Mouse (Mus musculus) stomach, embryonic 16.5 days (tissue): ENCODE results near the gene Retreg3. TPM values are rescaled to one million over a fixed set of nuclear protein-coding genes. Genes with fewer than 3 reads are reported as not detected.

Experiments used
- ATAC-seq: fragments of 200-750 bp; cut with Nextera tagmentation; 2 replicates; pipeline ENCODE4 v1.8.0; 2017; ENCODE audit warnings: moderate number of reproducible peaks, moderate TSS enrichment; ENCODE audit not compliant: insufficient read depth, low FRiP score
- H3K27ac ChIP-seq: fragments of 300-500 bp; sonication (generic); 2 replicates; pipeline ENCODE4 v1.5.1; 2014; ENCODE audit warnings: low read length
- H3K27me3 ChIP-seq: fragments of 300-500 bp; sonication (generic); 2 replicates; pipeline ENCODE4 v1.6.1; 2014; ENCODE audit warnings: low read length, control low read depth, mixed read lengths; ENCODE audit not compliant: control insufficient read depth, insufficient read depth
- H3K36me3 ChIP-seq: fragments of 300-500 bp; sonication (generic); 2 replicates; pipeline ENCODE4 v1.6.1; 2014; ENCODE audit warnings: low read length; ENCODE audit not compliant: control insufficient read depth, insufficient read depth
- H3K4me1 ChIP-seq: fragments of 300-500 bp; sonication (generic); 2 replicates; pipeline ENCODE4 v1.6.1; 2014; ENCODE audit warnings: low read length, control low read depth, mixed read lengths; ENCODE audit not compliant: control insufficient read depth, insufficient read depth
- H3K4me2 ChIP-seq: fragments of 300-500 bp; sonication (generic); 2 replicates; pipeline ENCODE4 v1.6.1; 2014; ENCODE audit warnings: low read depth, low read length, mixed read lengths
- H3K4me3 ChIP-seq: fragments of 300-500 bp; sonication (generic); replicated peaks from 2 replicates; pipeline ENCODE4 v1.5.1; 2014; ENCODE audit warnings: mild to moderate bottlenecking, low read length
- H3K9ac ChIP-seq: fragments of 300-500 bp; sonication (generic); 2 replicates; pipeline ENCODE4 v1.6.1; 2014; ENCODE audit warnings: low read length
- H3K9me3 ChIP-seq: fragments of 300-500 bp; sonication (generic); replicated peaks from 2 replicates; pipeline ENCODE4 v1.6.1; 2016; ENCODE audit warnings: low read length, control low read depth; ENCODE audit not compliant: control insufficient read depth
- WGBS: fragments of 180-500 bp; shearing (Covaris S2); extraction: QIAGEN DNeasy Blood & Tissue Kit; methylation state at CpG from one replicate; pipeline ENCODE4 v1.1.7; 2014; 5-methylcytosine and 5-hydroxymethylcytosine counted together
- polyA plus RNA-seq: library from polyadenylated mRNA; unstranded; fragments of >200 nt; fragmentation: Nextera tagmentation; extraction: Ambion mirVana; gene quantifications from 2 replicates; pipeline ENCODE4 v1.2.1, GENCODE M21; 2015

The Retreg3 gene
- polyA plus RNA-seq, 1 experiment from 2014 or later, result 18.7 TPM

GRCm38 (mm10) chr11:101154648-101155047 is 35.0 kb upstream of the Retreg3 start:
- Histone ChIP-seq H3K9ac (no peak overlapping the region), H3K27me3 (no peaks in the 10 kb centered on the region), H3K9me3 (no peaks in the 10 kb centered on the region), H3K27ac (no peak overlapping the region), H3K36me3 (no peaks in the 10 kb centered on the region), H3K4me1 (peaks cover 2% of the 10 kb centered on the region), H3K4me2 (no peak overlapping the region), H3K4me3 (no peak overlapping the region)
- ATAC-seq, result no peak

- peaks cover 17% of the 10 kb centered on the region for H3K4me1 ChIP-seq
These were observed 33.1 kb upstream of the Retreg3 start for GRCm38 (mm10) chr11:101152825-101153224.

GRCm38 (mm10) chr11:101151063-101151462 is 31.4 kb upstream of the Retreg3 start:
- peaks cover 17% of the 10 kb centered on the region for H3K4me1 ChIP-seq
- H3K27ac ChIP-seq, result no peak overlapping the region
- ATAC-seq, result no peak
- H3K36me3 ChIP-seq, result no peaks in the 10 kb centered on the region
- H3K27me3 ChIP-seq, result no peaks in the 10 kb centered on the region
- H3K9me3 ChIP-seq, result no peaks in the 10 kb centered on the region
- 59% methylated on average over 2 of the region's 2 CpGs for WGBS
- H3K4me2 ChIP-seq, result no peak overlapping the region
- no peak overlapping the region for H3K9ac ChIP-seq
- H3K4me3 ChIP-seq, result no peak overlapping the region

More at GRCm38 (mm10) chr11:101152825-101153224, 33.1 kb upstream of the Retreg3 start:
- 69% methylated on average over 1 of the region's 1 CpGs for WGBS
- no peak overlapping the region for H3K9ac ChIP-seq
- no peaks in the 10 kb centered on the region for H3K27me3 ChIP-seq
- H3K4me3 ChIP-seq, result no peak overlapping the region
- no peak for ATAC-seq
- no peak overlapping the region for H3K27ac ChIP-seq
- no peaks in the 10 kb centered on the region for H3K9me3 ChIP-seq
- no peak overlapping the region for H3K4me2 ChIP-seq
- H3K36me3 ChIP-seq, result no peaks in the 10 kb centered on the region

- Histone ChIP-seq H3K4me2 (peak overlapping the region; percentile 27; the same call in 1 of the 2 replicates), H3K9me3 (no peaks in the 10 kb centered on the region), H3K9ac (peak overlapping the region; percentile 31; the same call in 1 of the 2 replicates), H3K27me3 (no peaks in the 10 kb centered on the region), H3K4me1 (peaks cover 17% of the 10 kb centered on the region), H3K4me3 (no peak overlapping the region), H3K27ac (peak overlapping the region; percentile 90), H3K36me3 (no peaks in the 10 kb centered on the region)
- peak; percentile 75 for ATAC-seq
- 25% methylated on average over 9 of the region's 9 CpGs for WGBS
These were observed 29.7 kb upstream of the Retreg3 start for GRCm38 (mm10) chr11:101149178-101150105.

GRCm38 (mm10) chr11:101148751-101149150 is 29.1 kb upstream of the Retreg3 start:
- Histone ChIP-seq H3K27me3 (no peaks in the 10 kb centered on the region), H3K4me2 (peak overlapping the region; percentile 27; the same call in 1 of the 2 replicates), H3K4me1 (peaks cover 17% of the 10 kb centered on the region), H3K27ac (peak overlapping the region; percentile 90), H3K4me3 (no peak overlapping the region), H3K36me3 (no peaks in the 10 kb centered on the region), H3K9ac (peak overlapping the region; percentile 31), H3K9me3 (no peaks in the 10 kb centered on the region)
- peak; percentile 9; the same call in 1 of the 2 replicates for ATAC-seq
- 50% methylated on average over 10 of the region's 10 CpGs for WGBS

GRCm38 (mm10) chr11:101146377-101146776 is 26.7 kb upstream of the Retreg3 start:
- Histone ChIP-seq H3K4me2 (no peak overlapping the region), H3K36me3 (no peaks in the 10 kb centered on the region), H3K4me1 (peaks cover 20% of the 10 kb centered on the region), H3K4me3 (no peak overlapping the region), H3K27me3 (no peaks in the 10 kb centered on the region), H3K9ac (no peak overlapping the region), H3K9me3 (no peaks in the 10 kb centered on the region), H3K27ac (no peak overlapping the region)
- 35% methylated on average over 10 of the region's 10 CpGs for WGBS
- no peak for ATAC-seq

- Histone ChIP-seq H3K9me3 (no peaks in the 10 kb centered on the region), H3K4me1 (peaks cover 17% of the 10 kb centered on the region), H3K4me2 (peak overlapping the region; percentile 52), H3K9ac (peak overlapping the region; percentile 35; the same call in 1 of the 2 replicates), H3K27ac (no peak overlapping the region), H3K27me3 (no peaks in the 10 kb centered on the region), H3K4me3 (peak overlapping the region; percentile 29), H3K36me3 (no peaks in the 10 kb centered on the region)
- no peak for ATAC-seq
- WGBS, result 22% methylated on average over 18 of the region's 19 CpGs
These were observed 23.9 kb upstream of the Retreg3 start for GRCm38 (mm10) chr11:101143338-101144225.

GRCm38 (mm10) chr11:101142215-101142967 is 22.7 kb upstream of the Retreg3 start:
- peaks cover 12% of the 10 kb centered on the region for H3K4me1 ChIP-seq
- H3K36me3 ChIP-seq, result no peaks in the 10 kb centered on the region
- no peak overlapping the region for H3K9ac ChIP-seq
- H3K9me3 ChIP-seq, result no peaks in the 10 kb centered on the region
- H3K4me3 ChIP-seq, result no peak overlapping the region
- no peak overlapping the region for H3K4me2 ChIP-seq
- 83% methylated on average over 10 of the region's 10 CpGs for WGBS
- H3K27ac ChIP-seq, result peak overlapping the region; percentile 71; the same call in 1 of the 2 replicates
- H3K27me3 ChIP-seq, result no peaks in the 10 kb centered on the region
- no peak for ATAC-seq
